Mouse (Mus musculus) retina, embryonic 14.5 days (tissue): ENCODE data around the gene Cox7b2.
"Not testable (repeated sequence)": the region's sequence is repeated elsewhere in the genome, so short reads cannot be mapped to it uniquely, and the experiment has no call there.

Experiments used
- DNase-seq: peaks from one replicate; pipeline ENCODE4 v3.0.0-alpha.2; 2015; ENCODE audit warnings: low spot score

The Cox7b2 gene

DNA sequence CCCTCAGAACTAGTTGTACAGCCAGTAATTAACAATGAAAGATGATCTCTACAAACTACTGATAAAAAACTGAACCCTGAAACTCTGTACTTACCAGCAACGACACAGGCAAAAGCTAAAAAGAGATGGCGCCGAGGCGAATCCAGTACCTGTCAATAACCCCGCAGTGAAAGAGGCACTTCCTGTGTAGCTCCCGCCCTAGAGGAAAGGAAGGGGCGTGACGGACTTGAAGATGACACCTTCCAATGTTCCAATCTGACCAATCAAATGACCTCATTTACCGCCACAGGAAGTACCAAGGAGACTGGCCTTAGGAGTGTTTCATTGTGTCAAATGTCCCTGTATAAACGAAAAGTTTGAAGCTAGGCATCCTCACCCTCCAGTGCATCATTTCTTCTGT is at the start of gene Cox7b2:
TSS of gene Cox7b2 (minus strand) at position 127 of the 400 bp plus-strand sequence.
- no peak for DNase-seq

DNA sequence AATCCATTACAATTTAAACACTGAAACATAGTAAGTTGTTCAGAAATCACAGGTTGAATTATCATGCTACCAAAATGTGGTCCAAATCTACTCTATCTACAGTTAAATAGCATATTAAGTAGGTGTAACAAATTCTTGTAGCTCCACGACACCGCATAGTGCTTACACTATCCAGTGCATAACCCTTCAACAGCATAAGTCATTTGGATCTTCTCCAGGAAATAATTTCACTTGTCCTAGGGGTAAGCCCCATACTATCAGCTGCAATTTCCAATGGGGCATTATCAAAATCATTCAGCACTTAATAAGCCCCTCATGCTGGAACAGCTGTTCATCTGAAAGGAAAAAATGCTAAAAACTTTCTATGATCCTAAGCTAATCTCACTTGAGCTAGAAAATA is 47.3 kb upstream of the Cox7b2 start:
- DNase-seq: no peak

DNA sequence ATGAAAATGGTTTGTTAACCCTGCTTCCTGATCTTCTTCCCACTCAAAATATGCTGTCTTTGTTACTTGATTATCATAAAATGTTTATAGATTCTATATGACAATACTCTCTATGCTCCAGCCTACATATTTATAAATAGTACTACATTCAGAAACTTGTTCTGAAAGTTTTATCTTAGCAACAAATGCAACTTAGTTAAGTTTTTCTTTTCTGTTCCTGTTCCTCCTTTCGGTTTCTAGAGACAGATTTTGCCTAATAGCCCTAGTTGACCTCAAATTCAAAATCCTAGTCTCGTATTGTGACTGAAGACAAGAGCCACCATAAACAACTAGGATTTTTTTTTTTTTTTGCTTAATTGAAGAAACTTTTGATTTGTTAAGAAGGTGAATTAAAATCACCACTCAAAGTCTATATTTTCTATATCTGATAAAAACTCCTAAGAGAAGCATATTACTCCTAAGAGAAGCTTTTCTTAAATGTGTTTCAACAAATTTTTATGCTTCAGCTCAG is 45.8 kb upstream of the Cox7b2 start:
- no peak for DNase-seq

DNA sequence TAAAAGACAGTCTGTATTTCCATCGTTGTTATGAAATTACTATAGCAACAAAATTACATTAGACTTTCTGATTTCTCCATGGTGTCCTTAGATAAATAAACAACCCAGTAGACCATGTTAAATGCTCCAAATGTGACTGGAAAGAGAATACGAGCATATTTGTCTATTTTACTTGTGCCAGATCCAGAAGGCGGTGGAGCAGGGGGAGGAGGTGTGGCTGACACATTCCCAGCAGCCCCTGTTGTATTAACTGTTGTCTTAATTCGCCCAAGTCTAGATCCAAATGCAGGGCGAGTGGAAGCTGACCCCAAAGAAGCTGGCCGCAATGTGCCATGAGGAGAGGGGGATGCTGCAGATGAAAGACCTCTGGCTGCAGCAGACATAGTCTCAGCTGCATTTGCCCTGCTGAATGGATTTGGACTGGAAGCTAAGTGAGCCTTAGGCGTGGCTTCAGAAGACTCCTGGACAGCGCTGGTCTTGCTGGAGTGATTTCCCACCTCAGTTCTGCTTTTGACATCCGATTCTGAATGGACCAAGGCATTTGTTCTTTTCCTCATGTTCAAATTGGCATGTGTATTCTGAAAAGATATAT is 23.7 kb upstream of the Cox7b2 start:
- DNase-seq: no peak

DNA sequence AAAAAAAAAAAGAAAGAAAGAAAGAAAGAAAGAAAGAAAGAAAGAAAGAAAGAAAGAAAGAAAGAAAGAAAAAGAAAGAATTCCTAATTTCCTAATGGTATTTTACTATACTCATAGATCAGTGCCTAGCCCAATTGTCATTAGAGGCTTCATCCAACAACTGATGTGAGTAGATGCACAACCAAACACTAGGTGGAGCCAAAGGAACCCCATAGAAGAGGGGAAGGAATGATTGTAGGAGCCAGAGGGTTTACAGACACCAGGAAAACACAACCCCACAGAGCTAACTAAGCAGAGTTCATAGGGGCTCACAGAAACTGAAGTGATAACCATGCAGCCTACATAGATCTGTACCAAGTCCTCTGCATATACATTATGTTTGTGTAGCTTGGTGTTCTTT is 2.5 kb downstream of the Cox7b2 start:
- DNase-seq: peak; percentile 41

DNA sequence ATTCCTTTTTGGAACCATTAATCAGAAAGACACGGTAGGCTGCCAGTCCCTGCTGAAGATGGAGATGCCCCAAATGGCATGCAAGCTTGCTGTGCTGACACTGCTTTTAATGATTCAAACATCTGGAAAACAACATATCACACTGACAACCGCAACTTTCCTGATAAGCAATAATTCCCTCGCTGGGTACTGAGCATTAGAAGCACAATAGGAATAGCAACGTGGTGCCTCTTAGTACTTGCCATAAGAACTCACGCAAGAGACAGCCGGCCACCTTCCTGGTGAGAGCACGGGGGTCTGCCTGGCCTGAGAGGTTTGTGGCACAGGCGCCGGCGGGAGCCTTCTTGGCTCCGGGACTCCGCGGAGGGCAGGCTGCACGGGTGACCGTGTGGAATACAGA is 22.5 kb downstream of the Cox7b2 start:
- not testable (repeated sequence) for DNase-seq

DNA sequence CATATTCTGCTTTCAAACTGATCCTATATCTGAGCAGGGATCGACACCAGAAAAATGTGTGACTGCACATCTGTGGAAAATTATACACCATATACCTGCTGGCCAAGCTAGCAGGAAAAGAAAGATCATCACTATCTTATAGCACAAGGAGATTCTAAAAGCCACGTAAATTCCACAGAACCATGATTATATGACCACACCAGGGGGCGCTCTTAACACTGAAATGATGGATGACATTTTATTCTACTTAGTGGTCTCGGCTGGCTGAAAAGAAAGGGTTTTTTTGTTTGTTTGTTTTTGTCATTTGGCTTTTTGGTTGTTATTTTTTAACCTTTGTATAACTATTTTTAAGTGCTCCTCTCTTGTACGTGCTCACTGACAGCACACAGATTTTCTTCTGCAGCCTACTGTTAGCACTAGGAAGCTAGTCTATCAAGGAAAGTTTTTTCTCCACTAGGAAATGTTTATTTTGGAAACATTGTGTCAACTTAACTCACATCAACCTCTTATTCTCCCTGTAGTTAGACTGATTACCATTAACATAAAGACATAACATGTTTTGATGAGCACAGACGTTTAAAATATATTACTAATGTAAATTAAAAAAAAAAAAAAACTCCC is 45.8 kb downstream of the Cox7b2 start:
- peak; percentile 88 for DNase-seq

DNA sequence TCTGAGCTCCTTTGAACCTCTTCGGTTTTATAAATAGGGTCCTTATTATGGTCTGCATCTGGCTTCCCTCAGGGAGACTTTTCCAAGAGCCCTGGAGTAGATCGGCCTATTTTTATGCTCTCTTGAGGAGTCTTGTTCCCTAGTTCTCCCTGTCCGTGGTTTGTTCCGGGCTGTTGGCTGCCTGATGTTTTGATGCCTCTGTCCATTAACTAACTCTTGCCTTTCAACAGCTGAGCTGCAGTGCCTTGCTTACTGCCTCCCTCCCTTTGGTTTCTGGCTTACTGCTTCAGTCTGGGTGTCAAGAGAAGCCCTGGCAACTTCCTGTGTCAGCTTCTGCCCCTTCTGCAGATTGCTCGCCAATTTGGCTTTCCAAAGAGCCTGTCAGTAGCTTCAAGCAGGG is 52.4 kb downstream of the Cox7b2 start:
- DNase-seq: peak; percentile 11

DNA sequence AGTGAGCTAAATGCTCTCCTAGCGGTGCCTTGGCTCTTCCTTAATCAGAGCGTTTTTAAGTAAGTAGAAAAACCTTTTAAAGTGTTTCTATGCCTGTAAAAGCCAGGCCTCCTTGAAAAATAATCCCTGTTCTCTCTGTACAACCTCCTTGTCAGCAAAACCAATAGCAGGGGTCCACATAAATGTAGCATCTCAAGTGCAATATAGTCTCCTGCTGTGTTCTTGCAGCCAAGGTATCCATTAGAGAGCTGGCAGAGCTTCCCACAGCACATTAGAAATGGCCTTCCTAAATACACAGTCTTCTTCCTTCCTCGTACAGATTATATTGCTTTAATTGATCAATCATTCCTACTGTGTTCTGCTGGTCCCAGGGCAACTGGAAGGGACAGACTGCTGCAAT is 91.0 kb downstream of the Cox7b2 start:
- no peak for DNase-seq

DNA sequence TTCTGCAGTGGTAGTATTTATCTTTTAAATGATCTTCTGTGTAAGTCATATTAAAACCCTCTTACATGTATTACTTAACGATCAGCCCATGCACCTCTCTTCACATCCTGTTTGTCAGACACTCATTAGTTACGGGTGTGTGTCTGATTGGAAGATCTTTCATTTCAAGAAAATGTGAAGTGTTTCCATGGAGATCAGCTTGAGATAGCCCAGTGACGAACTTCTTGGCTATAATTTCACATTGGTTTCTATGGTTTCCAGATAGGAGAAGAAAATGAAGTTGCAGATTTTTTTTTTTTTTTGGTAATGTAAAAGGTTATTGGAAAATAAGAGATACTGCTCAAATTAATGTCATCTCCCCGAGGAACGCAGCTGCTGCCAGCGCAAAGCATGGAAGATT is 107.8 kb downstream of the Cox7b2 start:
- DNase-seq: no peak
